Mouse (Mus musculus) inflammation-experienced regulatory T-cells (primary cell): ENCODE measurements around the gene Gm3138. TPM values are rescaled to one million over a fixed set of nuclear protein-coding genes. Genes with fewer than 3 reads are reported as not detected.

ENCODE experiments used
- polyA plus RNA-seq, 2 experiments: library from polyadenylated mRNA; unstranded; fragments of 100-300 nt; shearing (Covaris generic); gene quantifications; one replicate each; pipeline ENCODE4 v1.2.1; 2017

Gm3138 gene
- not detected for polyA plus RNA-seq

GRCm38 (mm10) chr14:4249331-4249730 lies at the start of gene Gm3138:
Gm3138 (plus strand) TSS chr14:4249631.

Other genes starting within 250 kb of the Gm3138 start
- 1 to 10 TPM; 1.4 to 4.9 TPM for gene Gm5796, start 225.7 kb upstream of the Gm3138 start, polyA plus RNA-seq
- gene Gm3115, start 165.5 kb upstream of the Gm3138 start, polyA plus RNA-seq, result under 1 TPM; 0.18 to 0.59 TPM
- 1 to 10 TPM; 1.4 to 2.7 TPM for gene Gm8108, start 139.1 kb upstream of the Gm3138 start, polyA plus RNA-seq
- 1 to 10 TPM in 1 of 2 experiments, under 1 TPM in 1; 0.23 to 1.1 TPM for gene Gm3127, start 84.6 kb upstream of the Gm3138 start, polyA plus RNA-seq
- 1 to 10 TPM; 1.4 to 5.7 TPM for gene Gm2974, start 67.1 kb upstream of the Gm3138 start, polyA plus RNA-seq
- gene Gm3149, start 67.7 kb downstream of the Gm3138 start, polyA plus RNA-seq, result not detected
- 10 to 100 TPM in 1 of 2 experiments, 1 to 10 TPM in 1; 5.2 to 13.2 TPM for gene 2610042L04Rik, start 85.1 kb downstream of the Gm3138 start, polyA plus RNA-seq
- gene Gm3159, start 147.9 kb downstream of the Gm3138 start, polyA plus RNA-seq, result under 1 TPM in 1 of 2 experiments, not detected in 1; 0.19 TPM
- gene Gm3164, start 165.8 kb downstream of the Gm3138 start, polyA plus RNA-seq, result 1 to 10 TPM; 2.4 to 8.1 TPM
- gene Gm3173, start 181.4 kb downstream of the Gm3138 start, polyA plus RNA-seq, result 1 to 10 TPM; 1.7 to 5.1 TPM
- gene Gm3182, start 232.1 kb downstream of the Gm3138 start, polyA plus RNA-seq, result under 1 TPM; 0.14 to 0.59 TPM